Mouse (Mus musculus) ovary, postnatal 36 days (tissue): ENCODE measurements around the gene Scarb1.

ENCODE experiments used
- DNase-seq: peaks from one replicate; pipeline ENCODE4 v3.0.0; 2022; ENCODE audit warnings: low spot score, mixed read lengths

The Scarb1 gene

GRCm38 (mm10) chr5:125235398-125235797, 105.5 kb downstream of the Scarb1 start:
- no peak for DNase-seq

GRCm38 (mm10) chr5:125234399-125234798, 106.5 kb downstream of the Scarb1 start:
- DNase-seq = no peak

GRCm38 (mm10) chr5:125233478-125233877, 107.4 kb downstream of the Scarb1 start:
- DNase-seq = no peak

GRCm38 (mm10) chr5:125232443-125232979, 108.4 kb downstream of the Scarb1 start:
- no peak for DNase-seq

GRCm38 (mm10) chr5:125230463-125230862, 110.4 kb downstream of the Scarb1 start:
- DNase-seq = no peak

- DNase-seq = no peak
Measured at GRCm38 (mm10) chr5:125229097-125229496, 111.8 kb downstream of the Scarb1 start.

- DNase-seq = no peak
Measured at GRCm38 (mm10) chr5:125227699-125228098, 113.2 kb downstream of the Scarb1 start.
